Mouse (Mus musculus) liver, embryonic 16.5 days (tissue): ENCODE data around the gene Il10. TPM values are rescaled to one million over a fixed set of nuclear protein-coding genes. Genes with fewer than 3 reads are reported as not detected.
"Not testable (repeated sequence)": the region's sequence is repeated elsewhere in the genome, so short reads cannot be mapped to it uniquely, and the experiment has no call there.

Experiments
- ATAC-seq: fragments of 200-750 bp; cut with Nextera tagmentation; 2 replicates; pipeline ENCODE4 v1.8.0; 2017; ENCODE audit warnings: low read depth, mild to moderate bottlenecking, moderate number of reproducible peaks, moderate library complexity
- H3K27ac ChIP-seq: fragments of 300-500 bp; sonication (generic); 2 replicates; pipeline ENCODE4 v1.5.1; 2014; ENCODE audit warnings: mild to moderate bottlenecking, low read length
- H3K27me3 ChIP-seq: fragments of 300-500 bp; sonication (generic); 2 replicates; pipeline ENCODE4 v1.6.1; 2014; ENCODE audit warnings: low read depth, low read length, mixed read lengths; ENCODE audit not compliant: control insufficient read depth, insufficient read depth
- H3K36me3 ChIP-seq: fragments of 300-500 bp; sonication (generic); 2 replicates; pipeline ENCODE4 v1.6.1; 2014; ENCODE audit warnings: mild to moderate bottlenecking; ENCODE audit not compliant: control insufficient read depth, insufficient read depth
- H3K4me1 ChIP-seq: fragments of 300-500 bp; sonication (generic); 2 replicates; pipeline ENCODE4 v1.6.1; 2014; ENCODE audit warnings: low read depth, low read length, mixed read lengths; ENCODE audit not compliant: control insufficient read depth
- H3K4me2 ChIP-seq: fragments of 300-500 bp; sonication (generic); 2 replicates; pipeline ENCODE4 v1.6.1; 2014; ENCODE audit warnings: low read depth, low read length, mixed read lengths
- H3K4me3 ChIP-seq: fragments of 300-500 bp; sonication (generic); 2 replicates; pipeline ENCODE4 v1.5.1; 2014; ENCODE audit warnings: low read depth, mild to moderate bottlenecking, low read length
- H3K9ac ChIP-seq: fragments of 300-500 bp; sonication (generic); 2 replicates; pipeline ENCODE4 v1.6.1; 2014; ENCODE audit warnings: low read depth, low read length
- H3K9me3 ChIP-seq: fragments of 300-500 bp; sonication (generic); replicated peaks from 2 replicates; pipeline ENCODE4 v1.6.1; 2016; ENCODE audit warnings: low read length; ENCODE audit not compliant: control insufficient read depth
- WGBS: fragments of 180-500 bp; shearing (Covaris S2); extraction: QIAGEN DNeasy Blood & Tissue Kit; methylation state at CpG from one replicate; pipeline ENCODE4 v1.1.7; 2014; ENCODE audit not compliant: insufficient replicate concordance; 5-methylcytosine and 5-hydroxymethylcytosine counted together
- polyA plus RNA-seq: library from polyadenylated mRNA; unstranded; fragments of >200 nt; fragmentation: Nextera tagmentation; extraction: Ambion mirVana; gene quantifications from 2 replicates; pipeline ENCODE4 v1.2.1, GENCODE M21; 2015

The Il10 gene
- polyA plus RNA-seq, 1 experiment from 2014 or later: not detected

- H3K4me3 ChIP-seq, H3K9ac ChIP-seq, H3K9me3 ChIP-seq, ATAC-seq, H3K36me3 ChIP-seq, H3K4me2 ChIP-seq, H3K27me3 ChIP-seq, H3K4me1 ChIP-seq, H3K27ac ChIP-seq: not testable (repeated sequence)
- WGBS: 56% methylated on average over 4 of the region's 4 CpGs
These were observed 3.7 kb downstream of the Il10 start for GRCm38 (mm10) chr1:131023250-131023858.

GRCm38 (mm10) chr1:131024900-131025842, 5.5 kb downstream of the Il10 start:
- Histone ChIP-seq H3K27ac (no peak overlapping the region), H3K4me2 (no peak overlapping the region), H3K36me3 (no peaks in the 10 kb centered on the region), H3K4me1 (peaks cover 4% of the 10 kb centered on the region; the same call in 1 of the 2 replicates), H3K9ac (no peak overlapping the region), H3K27me3 (no peaks in the 10 kb centered on the region), H3K9me3 (no peaks in the 10 kb centered on the region), H3K4me3 (no peak overlapping the region)
- peak; percentile 13; the same call in 1 of the 2 replicates for ATAC-seq
- WGBS: 41% methylated on average over 8 of the region's 8 CpGs

GRCm38 (mm10) chr1:131025843-131026190, 6.2 kb downstream of the Il10 start:
- ATAC-seq: 0 out of 2 replicates have a peak, but pooled peaks have one; percentile 24
- Histone ChIP-seq H3K4me2 (no peak overlapping the region), H3K27me3 (no peaks in the 10 kb centered on the region), H3K9me3 (no peaks in the 10 kb centered on the region), H3K4me1 (peaks cover 4% of the 10 kb centered on the region; the same call in 1 of the 2 replicates), H3K4me3 (no peak overlapping the region), H3K27ac (no peak overlapping the region), H3K9ac (no peak overlapping the region), H3K36me3 (no peaks in the 10 kb centered on the region)
- 11% methylated on average over 4 of the region's 4 CpGs for WGBS

- Histone ChIP-seq H3K27me3 (no peaks in the 10 kb centered on the region), H3K36me3 (no peaks in the 10 kb centered on the region), H3K9me3 (no peaks in the 10 kb centered on the region), H3K4me1 (peaks cover 4% of the 10 kb centered on the region; the same call in 1 of the 2 replicates), H3K4me3 (no peak overlapping the region), H3K9ac (no peak overlapping the region), H3K4me2 (no peak overlapping the region), H3K27ac (no peak overlapping the region)
- ATAC-seq: peak; percentile 77
- WGBS: 28% methylated on average over 3 of the region's 3 CpGs
These were observed 9.6 kb downstream of the Il10 start for GRCm38 (mm10) chr1:131029215-131029614.

GRCm38 (mm10) chr1:131030261-131030660, 10.6 kb downstream of the Il10 start:
- H3K4me1 ChIP-seq: peaks cover 3% of the 10 kb centered on the region; the same call in 1 of the 2 replicates
- no peaks in the 10 kb centered on the region for H3K9me3 ChIP-seq
- H3K27ac ChIP-seq: no peak overlapping the region
- ATAC-seq: no peak
- H3K9ac ChIP-seq: no peak overlapping the region
- H3K4me3 ChIP-seq: no peak overlapping the region
- no peak overlapping the region for H3K4me2 ChIP-seq
- no peaks in the 10 kb centered on the region for H3K27me3 ChIP-seq
- no peaks in the 10 kb centered on the region for H3K36me3 ChIP-seq
- 53% methylated on average over 7 of the region's 7 CpGs for WGBS

- Histone ChIP-seq H3K36me3 (no peaks in the 10 kb centered on the region), H3K27me3 (no peaks in the 10 kb centered on the region), H3K9me3 (no peaks in the 10 kb centered on the region), H3K9ac (no peak overlapping the region), H3K4me1 (no peaks in the 10 kb centered on the region; the same call in 1 of the 2 replicates), H3K4me3 (no peak overlapping the region), H3K27ac (no peak overlapping the region), H3K4me2 (no peak overlapping the region)
- no peak for ATAC-seq
- 43% methylated on average over 3 of the region's 3 CpGs for WGBS
These were observed 11.6 kb downstream of the Il10 start for GRCm38 (mm10) chr1:131031267-131031666.

- ATAC-seq: no peak
- WGBS: 70% methylated on average over 5 of the region's 5 CpGs
These were observed 18.4 kb downstream of the Il10 start for GRCm38 (mm10) chr1:131038001-131038400.

GRCm38 (mm10) chr1:131038415-131039017, 18.9 kb downstream of the Il10 start:
- H3K27me3 ChIP-seq: no peaks in the 10 kb centered on the region

More at GRCm38 (mm10) chr1:131038001-131038400, 18.4 kb downstream of the Il10 start:
- Histone ChIP-seq H3K4me2 (no peak overlapping the region), H3K27ac (no peak overlapping the region), H3K36me3 (no peaks in the 10 kb centered on the region), H3K9me3 (no peaks in the 10 kb centered on the region), H3K4me1 (no peaks in the 10 kb centered on the region), H3K27me3 (no peaks in the 10 kb centered on the region), H3K9ac (no peak overlapping the region), H3K4me3 (no peak overlapping the region)

More at GRCm38 (mm10) chr1:131038415-131039017, 18.9 kb downstream of the Il10 start:
- H3K4me3 ChIP-seq: no peak overlapping the region
- H3K4me2 ChIP-seq: no peak overlapping the region
- H3K27ac ChIP-seq: no peak overlapping the region
- WGBS: 65% methylated on average over 10 of the region's 10 CpGs
- H3K36me3 ChIP-seq: no peaks in the 10 kb centered on the region
- no peaks in the 10 kb centered on the region for H3K4me1 ChIP-seq
- ATAC-seq: no peak
- H3K9me3 ChIP-seq: no peaks in the 10 kb centered on the region
- H3K9ac ChIP-seq: no peak overlapping the region
